Mouse (Mus musculus) liver, embryonic 14.5 days (tissue): ENCODE results near the gene Sox8. TPM values are rescaled to one million over a fixed set of nuclear protein-coding genes. Genes with fewer than 3 reads are reported as not detected.

ENCODE experiments used
- ATAC-seq: fragments of 200-750 bp; cut with Nextera tagmentation; 2 replicates; pipeline ENCODE4 v1.8.0; 2017; ENCODE audit warnings: moderate number of reproducible peaks, mild to moderate bottlenecking, moderate library complexity; ENCODE audit not compliant: insufficient read depth
- DNase-seq, 3 experiments: peaks; one replicate each; pipeline ENCODE4 v3.0.0-alpha.2; 2012 to 2013; ENCODE audit warnings: low read depth in 3 of 3, low spot score in 3 of 3
- H3K27ac ChIP-seq: fragments of 300-500 bp; sonication (generic); 2 replicates; pipeline ENCODE4 v1.5.1; 2014; ENCODE audit warnings: moderate library complexity, mild to moderate bottlenecking, control low read depth, inconsistent platforms
- H3K27me3 ChIP-seq: fragments of 300-500 bp; sonication (generic); 2 replicates; pipeline ENCODE4 v1.6.1; 2014; ENCODE audit warnings: mild to moderate bottlenecking, low read length, moderate library complexity; ENCODE audit not compliant: control insufficient read depth, insufficient read depth
- H3K36me3 ChIP-seq: fragments of 300-500 bp; sonication (generic); replicated peaks from 2 replicates; pipeline ENCODE4 v1.6.1; 2014; ENCODE audit warnings: low read depth; ENCODE audit not compliant: control insufficient read depth, insufficient read depth
- H3K4me1 ChIP-seq, 2 experiments: fragments of 200-500 bp in 1 of 2; fragments of 300-500 bp in 1 of 2; sonication (generic) in 1 of 2; replicated peaks; 2 replicates each; pipeline ENCODE4 v1.6.1; 2012 to 2014; ENCODE audit warnings: antibody characterized with exemption in 1 of 2, inconsistent platforms in 1 of 2, low read length in 1 of 2; ENCODE audit not compliant: control insufficient read depth in 2 of 2, insufficient read depth in 2 of 2
- H3K4me2 ChIP-seq: fragments of 300-500 bp; sonication (generic); 2 replicates; pipeline ENCODE4 v1.6.1; 2014; ENCODE audit warnings: low read depth, mild to moderate bottlenecking, control low read depth, moderate library complexity
- H3K4me3 ChIP-seq, 2 experiments: fragments of 200-500 bp in 1 of 2; fragments of 300-500 bp in 1 of 2; sonication (generic) in 1 of 2; 2 replicates each; pipeline ENCODE4 v1.5.1; 2012 to 2014; ENCODE audit warnings: low read depth in 2 of 2, low read length in 2 of 2, mild to moderate bottlenecking in 2 of 2, control low read depth in 1 of 2, inconsistent platforms in 1 of 2, moderate library complexity in 1 of 2; ENCODE audit not compliant: insufficient read depth in 1 of 2
- H3K9ac ChIP-seq: fragments of 300-500 bp; sonication (generic); replicated peaks from 2 replicates; pipeline ENCODE4 v1.6.1; 2014; ENCODE audit warnings: mild to moderate bottlenecking, control low read depth, moderate library complexity
- H3K9me3 ChIP-seq: fragments of 300-500 bp; sonication (generic); 2 replicates; pipeline ENCODE4 v1.6.1; 2016; ENCODE audit warnings: low read length, mixed read lengths; ENCODE audit not compliant: control insufficient read depth
- CTCF ChIP-seq: IDR thresholded peaks from 2 replicates; pipeline ENCODE4 v1.5.1; 2016; ENCODE audit warnings: antibody characterized with exemption, low read depth, control low read depth
- EP300 ChIP-seq: IDR thresholded peaks from 2 replicates; pipeline ENCODE4 v1.6.1; 2016; ENCODE audit warnings: antibody characterized with exemption, low read depth
- WGBS: fragments of 180-500 bp; shearing (Covaris S2); extraction: QIAGEN DNeasy Blood & Tissue Kit; methylation state at CpG from one replicate; pipeline ENCODE4 v1.1.7; 2014; ENCODE audit not compliant: insufficient replicate concordance; 5-methylcytosine and 5-hydroxymethylcytosine counted together
- polyA plus RNA-seq, 2 experiments: library from polyadenylated mRNA; depleted of rRNA in 1 of 2; stranded (reverse) in 1 of 2; unstranded in 1 of 2; fragments of >200 nt; fragmentation: Nextera tagmentation in 1 of 2; extraction: Ambion mirVana in 1 of 2; gene quantifications; 2 replicates each; pipeline versions ENCODE4 v1.2.1 to v1.2.3; 2012 to 2014

Gene Sox8
- polyA plus RNA-seq, 2 experiments, result 0.11 TPM; not detected in 1

GRCm38 (mm10) chr17:25590985-25591384 is 20.5 kb upstream of the Sox8 start:
- H3K4me1 ChIP-seq, result no peaks in the 10 kb centered on the region
- ATAC-seq (no peak), DNase-seq (no peak)
- H3K36me3 ChIP-seq, result no peaks in the 10 kb centered on the region
- H3K9me3 ChIP-seq, result no peaks in the 10 kb centered on the region
- H3K27ac ChIP-seq, result no peak overlapping the region
- H3K4me2 ChIP-seq, result no peak overlapping the region
- H3K9ac ChIP-seq, result no peak overlapping the region
- TF ChIP-seq CTCF (peak; percentile 45; the same call in 1 of the 2 replicates), EP300 (no peak)
- WGBS, result 63% methylated on average over 4 of the region's 4 CpGs
- no peak overlapping the region for H3K4me3 ChIP-seq
- no peaks in the 10 kb centered on the region for H3K27me3 ChIP-seq

GRCm38 (mm10) chr17:25590068-25590467 is 19.6 kb upstream of the Sox8 start:
- H3K4me3 ChIP-seq, result no peak overlapping the region
- no peak for TF ChIP-seq EP300
- TF ChIP-seq CTCF, result no peak
- H3K9ac ChIP-seq, result no peak overlapping the region
- no peaks in the 10 kb centered on the region for H3K36me3 ChIP-seq
- 78% methylated on average over 6 of the region's 6 CpGs for WGBS
- no peaks in the 10 kb centered on the region for H3K27me3 ChIP-seq
- H3K9me3 ChIP-seq, result no peaks in the 10 kb centered on the region
- no peak overlapping the region for H3K27ac ChIP-seq
- ATAC-seq (no peak), DNase-seq (no peak)
- H3K4me2 ChIP-seq, result no peak overlapping the region
- H3K4me1 ChIP-seq, result no peaks in the 10 kb centered on the region

GRCm38 (mm10) chr17:25584646-25585045 is 14.2 kb upstream of the Sox8 start:
- Histone ChIP-seq H3K4me2 (no peak overlapping the region), H3K27ac (no peak overlapping the region), H3K4me3 (no peak overlapping the region), H3K9me3 (no peaks in the 10 kb centered on the region), H3K27me3 (no peaks in the 10 kb centered on the region), H3K36me3 (no peaks in the 10 kb centered on the region), H3K4me1 (peaks cover 4 to 12% of the 10 kb centered on the region in 2 experiments), H3K9ac (no peak overlapping the region)
- TF ChIP-seq CTCF (no peak), EP300 (no peak)
- no peak for ATAC-seq
- WGBS, result 72% methylated on average over 9 of the region's 9 CpGs
- DNase-seq, result no peak

- Histone ChIP-seq H3K9ac (no peak overlapping the region), H3K36me3 (no peaks in the 10 kb centered on the region), H3K4me3 (no peak overlapping the region), H3K9me3 (no peaks in the 10 kb centered on the region), H3K4me2 (no peak overlapping the region), H3K4me1 (peaks cover 4 to 13% of the 10 kb centered on the region in 2 experiments), H3K27ac (no peak overlapping the region), H3K27me3 (no peaks in the 10 kb centered on the region)
- ATAC-seq (no peak), DNase-seq (peak in 1 of 3 experiments; percentile 39)
- TF ChIP-seq CTCF (no peak), EP300 (no peak)
- 13% methylated on average over 8 of the region's 8 CpGs for WGBS
These were observed 13.4 kb upstream of the Sox8 start for GRCm38 (mm10) chr17:25583858-25584257.

- H3K9me3 ChIP-seq, result no peaks in the 10 kb centered on the region
- peaks cover 4 to 13% of the 10 kb centered on the region in 2 experiments for H3K4me1 ChIP-seq
- DNase-seq (no peak), ATAC-seq (no peak)
- no peaks in the 10 kb centered on the region for H3K27me3 ChIP-seq
- H3K4me2 ChIP-seq, result no peak overlapping the region
- no peak overlapping the region for H3K4me3 ChIP-seq
- no peak overlapping the region for H3K9ac ChIP-seq
- no peak for TF ChIP-seq CTCF
- no peak for TF ChIP-seq EP300
- 76% methylated on average over 4 of the region's 4 CpGs for WGBS
- H3K27ac ChIP-seq, result no peak overlapping the region
- H3K36me3 ChIP-seq, result no peaks in the 10 kb centered on the region
These were observed 12.6 kb upstream of the Sox8 start for GRCm38 (mm10) chr17:25583099-25583498.

- no peak for TF ChIP-seq EP300
- TF ChIP-seq CTCF, result no peak
- Histone ChIP-seq H3K4me1 (peaks cover 4 to 13% of the 10 kb centered on the region in 2 experiments), H3K27me3 (no peaks in the 10 kb centered on the region), H3K36me3 (no peaks in the 10 kb centered on the region), H3K27ac (no peak overlapping the region), H3K4me2 (no peak overlapping the region), H3K9ac (no peak overlapping the region), H3K4me3 (no peak overlapping the region), H3K9me3 (no peaks in the 10 kb centered on the region)
- ATAC-seq (no peak), DNase-seq (no peak)
- 74% methylated on average over 8 of the region's 8 CpGs for WGBS
These were observed 11.6 kb upstream of the Sox8 start for GRCm38 (mm10) chr17:25582076-25582475.
